Mouse (Mus musculus): ENCODE results near the gene Smtnl2. TPM values are rescaled to one million over a fixed set of nuclear protein-coding genes. Genes with fewer than 3 reads are reported as not detected.
"Not testable (repeated sequence)": the region's sequence is repeated elsewhere in the genome, so short reads cannot be mapped to it uniquely, and the experiment has no call there.

The Smtnl2 gene
- total RNA-seq, 2 experiments from 2014 or later = 3.0 to 4.4 TPM

DNA sequence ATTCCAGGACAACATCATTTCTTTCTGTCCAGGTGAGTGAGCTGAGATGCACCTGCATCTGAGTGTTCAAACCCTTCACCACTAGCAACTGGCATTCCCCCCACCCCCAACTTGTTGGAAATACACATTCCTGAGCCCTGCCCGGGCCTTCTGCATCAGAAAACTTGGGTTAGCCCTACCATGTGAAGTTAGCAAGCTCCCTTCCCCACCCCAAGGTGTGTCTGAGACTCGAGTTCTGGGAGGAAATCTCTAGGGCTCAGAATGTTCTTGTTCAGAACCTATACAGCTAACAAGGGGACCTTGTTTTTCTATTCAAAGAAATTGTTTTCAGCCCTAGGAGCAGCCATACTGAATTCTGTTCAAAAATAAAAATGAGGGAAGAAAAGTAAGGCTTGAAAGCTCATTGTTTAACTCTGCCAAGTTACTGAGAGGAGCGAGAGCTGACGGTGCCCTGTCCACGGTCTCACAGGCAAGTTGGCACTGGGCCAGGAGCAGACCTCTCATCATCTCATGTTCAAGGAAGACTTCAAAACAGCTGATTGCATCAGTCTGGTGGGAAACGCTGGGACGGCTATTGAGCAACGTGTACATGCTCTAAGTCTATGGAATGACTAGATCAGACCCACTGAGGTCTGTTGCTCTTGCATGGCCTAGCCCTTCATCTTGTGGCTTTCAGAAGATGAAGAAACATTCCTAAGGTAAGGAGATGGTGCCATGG, 47.8 kb downstream of the Smtnl2 start:
- DNase-seq (ENCODE audit: low spot score in 2 of 2) = no peak

DNA sequence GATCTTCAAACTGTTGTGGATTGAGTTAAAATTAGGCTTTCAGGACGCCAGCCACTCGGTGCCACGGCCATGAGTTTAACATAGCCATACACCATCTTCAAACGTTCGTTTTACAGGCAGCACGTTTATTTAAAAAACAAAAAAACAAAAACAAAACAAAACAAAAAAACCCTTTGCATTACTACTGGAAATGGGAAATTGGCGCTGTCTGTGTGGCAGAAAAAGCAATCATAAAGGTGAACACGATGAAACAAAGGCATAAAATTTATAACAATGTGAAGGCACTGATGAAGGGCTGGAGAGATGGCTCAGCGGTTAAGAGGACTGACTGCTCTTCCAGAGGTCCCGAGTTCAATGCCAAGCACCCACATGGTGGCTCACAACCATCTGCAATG, 49.2 kb downstream of the Smtnl2 start, which contains the start of gene Tekt1:
Gene Tekt1, minus strand, starts transcription at position 96 of the 395 bp plus-strand sequence.
- DNase-seq (ENCODE audit: low spot score in 2 of 2) = no peak

DNA sequence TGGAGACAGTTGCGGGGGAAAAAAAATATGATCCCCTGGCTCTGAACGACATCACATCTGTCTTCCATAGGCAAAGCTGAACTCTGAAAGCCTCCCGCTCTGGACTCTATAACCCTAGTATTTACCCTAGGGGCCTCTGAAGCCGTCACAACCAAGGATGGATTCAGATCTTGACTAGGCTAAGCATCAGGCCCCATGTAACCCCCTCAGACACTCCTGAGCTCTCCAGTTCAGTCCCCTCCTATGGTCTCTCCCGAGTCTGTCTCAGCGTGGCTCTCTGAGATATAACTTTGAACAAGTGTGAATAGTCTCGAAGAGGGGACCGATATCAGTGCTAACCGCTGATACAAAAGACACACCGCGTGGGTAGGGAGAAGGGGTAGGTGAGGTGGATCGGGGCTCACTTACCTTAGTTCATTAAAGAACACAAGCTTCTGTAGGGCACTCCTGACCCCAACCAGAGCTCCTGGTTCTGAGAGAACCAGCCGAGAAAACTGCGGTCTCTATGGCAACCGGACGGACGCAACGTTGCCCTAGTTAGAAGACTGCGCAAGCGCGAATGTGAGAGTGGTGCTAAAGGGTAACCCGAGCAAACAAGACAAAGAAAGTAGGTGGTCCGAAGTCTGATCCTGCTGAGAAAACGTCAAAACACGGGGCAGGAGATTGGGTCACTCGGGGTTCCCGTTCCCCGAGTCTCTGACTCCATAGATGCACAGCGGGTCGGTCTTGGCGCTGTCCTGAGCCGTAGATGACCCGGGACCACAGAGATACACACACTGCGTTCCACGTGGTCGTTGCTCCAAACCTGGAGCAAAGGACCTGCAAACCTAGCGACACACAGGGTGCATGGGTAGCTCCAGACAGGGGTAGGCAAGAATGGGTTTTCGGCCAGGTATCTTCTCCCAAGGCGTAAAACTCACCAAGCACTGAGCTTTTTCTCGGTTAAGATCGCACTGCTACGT, 49.8 kb downstream of the Smtnl2 start:
- DNase-seq (ENCODE audit: low spot score in 2 of 2) = peak; percentile 63 to 72

GRCm38 (mm10) chr11:72354971-72355728, 56.4 kb downstream of the Smtnl2 start:
- DNase-seq (ENCODE audit: low spot score in 2 of 2) = peak; percentile 58 to 66

DNA sequence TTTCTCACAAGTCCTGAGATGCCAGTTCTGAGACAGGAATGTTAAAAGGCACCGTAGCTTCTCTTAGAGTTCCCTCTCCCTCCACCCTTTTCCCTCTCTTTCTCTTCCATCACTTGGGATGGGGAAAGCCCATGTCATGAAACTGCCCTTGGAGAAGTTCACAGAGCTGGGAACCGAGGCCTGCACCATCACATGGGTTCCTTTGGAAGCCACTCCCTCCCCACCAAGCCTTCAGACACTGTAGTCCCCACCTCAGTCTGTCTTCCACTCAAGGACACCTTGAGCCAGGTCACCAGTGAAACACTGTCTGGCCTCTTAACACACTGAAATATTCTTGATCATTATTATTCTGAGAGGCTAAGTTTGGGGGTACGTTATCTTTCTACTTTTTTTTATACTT, 58.3 kb downstream of the Smtnl2 start:
- no peak for DNase-seq (ENCODE audit: low spot score in 2 of 2)

- no peak for DNase-seq (ENCODE audit: low spot score in 2 of 2)
These were observed 59.2 kb downstream of the Smtnl2 start for GRCm38 (mm10) chr11:72352272-72352671.

DNA sequence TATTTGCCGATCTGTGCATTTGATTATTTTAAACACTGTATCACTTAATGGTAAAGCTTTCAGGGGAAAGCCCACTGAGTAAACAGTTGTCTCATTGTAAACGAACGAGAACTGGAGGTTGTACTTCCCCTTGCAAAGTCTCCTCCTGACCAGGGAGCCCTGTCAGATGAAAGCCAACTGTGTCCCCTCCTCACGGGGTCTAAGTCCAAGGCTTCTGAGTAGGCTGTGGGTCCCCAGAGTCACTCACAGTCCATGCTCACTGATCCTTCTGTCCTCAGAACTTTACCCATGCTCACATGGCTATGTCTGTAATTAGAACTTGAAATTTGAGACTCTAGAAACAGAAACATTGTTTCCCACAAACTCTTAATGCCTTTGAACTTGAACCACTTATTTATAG, 61.9 kb downstream of the Smtnl2 start:
- DNase-seq (ENCODE audit: low spot score in 2 of 2) = no peak

DNA sequence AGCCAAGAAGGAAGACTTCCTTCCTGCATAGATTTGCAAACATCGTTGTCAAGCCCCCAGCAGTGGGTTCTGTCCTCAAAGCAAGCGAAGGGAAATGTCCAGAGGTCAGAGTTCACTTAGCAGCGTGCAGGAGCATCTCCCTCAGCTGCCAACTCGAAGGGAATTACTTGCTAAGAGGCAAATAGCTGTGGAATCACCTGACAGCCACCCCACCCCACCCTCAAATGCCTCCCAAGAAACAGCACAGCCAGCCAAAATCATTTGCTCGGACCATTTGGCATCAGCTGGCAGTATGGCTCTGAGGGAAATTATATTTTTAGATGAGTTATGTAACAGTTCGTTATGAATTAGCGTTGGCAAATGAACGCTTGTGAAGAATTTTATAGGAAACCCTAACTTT, 62.5 kb downstream of the Smtnl2 start:
- DNase-seq (ENCODE audit: low spot score in 2 of 2) = peak in 1 of 2 experiments; percentile 64

DNA sequence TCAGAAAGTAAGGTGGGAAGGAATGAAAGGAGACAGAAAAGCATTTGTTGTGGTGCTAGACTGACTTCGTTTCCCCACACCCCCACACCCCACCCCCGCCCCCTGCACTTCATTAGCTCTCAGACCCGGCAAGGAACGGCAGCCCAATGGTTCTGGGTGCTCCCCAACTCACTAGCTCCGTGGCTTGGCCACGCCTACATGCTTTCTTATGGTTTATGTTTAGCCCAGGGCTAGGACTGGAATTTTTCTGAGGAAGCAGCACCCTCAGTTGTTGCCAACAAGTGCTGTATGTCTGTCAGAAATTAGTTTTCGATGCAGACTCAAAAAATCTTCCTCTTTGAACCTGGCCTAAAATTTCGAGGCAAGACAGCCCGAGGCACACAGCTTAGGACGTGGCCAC, 63.0 kb downstream of the Smtnl2 start:
- no peak for DNase-seq (ENCODE audit: low spot score in 2 of 2)

DNA sequence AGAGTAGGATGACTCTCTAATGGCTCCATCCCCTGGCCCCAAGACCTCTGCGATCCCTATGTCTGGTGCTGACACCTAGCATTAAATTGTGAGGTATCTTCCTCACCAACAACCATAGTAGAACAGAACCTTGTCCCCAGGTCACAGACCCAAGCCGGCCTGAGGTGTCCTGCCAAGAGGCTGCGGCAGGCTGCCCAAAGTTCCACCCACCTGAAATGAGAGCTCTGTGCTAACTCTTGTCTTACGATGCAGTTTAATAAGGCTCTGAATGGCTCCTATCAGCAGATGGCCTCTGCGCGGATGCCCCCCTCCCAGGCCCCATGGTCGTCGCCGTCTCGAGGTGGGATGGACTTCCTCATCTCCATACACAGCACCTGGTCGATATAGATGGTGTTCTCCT, 67.0 kb downstream of the Smtnl2 start:
- DNase-seq (ENCODE audit: low spot score in 2 of 2) = no peak

DNA sequence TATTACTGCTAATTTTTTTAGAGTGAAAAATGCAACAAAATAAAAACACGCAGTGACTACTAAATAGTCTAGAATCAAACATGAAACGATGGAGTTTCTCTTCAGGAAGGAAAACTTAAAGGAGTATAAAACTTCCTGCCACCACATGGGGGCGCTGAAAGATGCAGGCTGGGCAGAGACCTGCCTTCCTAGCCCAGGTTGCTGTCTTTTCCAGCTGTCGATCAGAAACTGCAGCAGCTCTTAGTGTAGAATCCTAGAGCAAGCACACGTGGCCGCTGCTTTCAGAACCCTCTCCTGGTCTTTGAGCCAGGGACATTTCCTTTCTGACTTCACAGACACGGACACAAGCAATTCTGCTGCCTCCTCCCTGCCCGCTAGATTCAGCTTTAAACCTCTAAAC, 67.6 kb downstream of the Smtnl2 start:
- no peak for DNase-seq (ENCODE audit: low spot score in 2 of 2)

DNA sequence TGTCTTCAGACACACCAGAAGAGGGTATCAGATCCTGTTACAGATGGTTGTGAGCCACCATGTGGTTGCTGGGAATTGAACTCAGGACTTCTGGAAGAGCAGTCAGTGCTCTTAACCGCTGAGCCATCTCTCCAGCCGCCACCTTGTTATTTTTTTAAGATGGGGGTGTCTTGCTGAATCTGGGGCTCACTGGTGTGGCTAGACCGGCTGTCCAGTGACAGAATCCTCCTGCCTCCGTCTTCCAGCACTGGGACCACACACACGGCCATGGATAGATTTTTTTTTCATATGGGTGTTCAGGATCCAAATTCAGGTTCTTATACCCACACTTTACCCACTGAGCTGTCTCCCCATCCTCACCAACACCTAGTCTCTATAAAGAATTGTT, 68.3 kb downstream of the Smtnl2 start:
- DNase-seq (ENCODE audit: low spot score in 2 of 2) = not testable (repeated sequence)

GRCm38 (mm10) chr11:72342549-72343237, 68.8 kb downstream of the Smtnl2 start:
- peak; percentile 58 to 69 for DNase-seq (ENCODE audit: low spot score in 2 of 2)

- DNase-seq (ENCODE audit: low spot score in 2 of 2) = no peak
These were observed 71.8 kb downstream of the Smtnl2 start for GRCm38 (mm10) chr11:72339716-72340115.

Small RNA genes lying within 50 kb of the gene (microRNA-seq; reads per million reads assigned to microRNA genes)
- 0 reads per million in 2 experiments for gene Mir6338

Other genes starting within 250 kb of the Smtnl2 start
- gene Gm43951, start 204.9 kb downstream of the Smtnl2 start, total RNA-seq (2021) = 10 to 100 TPM; 10.9 to 11.3 TPM
- gene 4933427D14Rik, start 204.3 kb downstream of the Smtnl2 start, total RNA-seq (2021) = 10 to 100 TPM; 22.9 to 23.3 TPM
- gene Txndc17, start 204.2 kb downstream of the Smtnl2 start, total RNA-seq (2021) = 10 to 100 TPM; 38.1 to 44.3 TPM
- 10 to 100 TPM; 14.7 to 14.8 TPM for gene Med31, start 196.1 kb downstream of the Smtnl2 start, total RNA-seq (2021)
- 10 to 100 TPM; 12.4 to 13.4 TPM for gene Slc13a5, start 144.5 kb downstream of the Smtnl2 start, total RNA-seq (2021)
- 1 to 10 TPM; 2.4 to 2.9 TPM for gene Xaf1, start 110.1 kb downstream of the Smtnl2 start, total RNA-seq (2021)
- gene Fbxo39, start 97.3 kb downstream of the Smtnl2 start, total RNA-seq (2021) = not detected
- 1 to 10 TPM; 2.6 to 5.0 TPM for gene Tekt1, start 49.3 kb downstream of the Smtnl2 start, total RNA-seq (2021)
- gene Ggt6, start 23.8 kb upstream of the Smtnl2 start, total RNA-seq (2021) = not detected
- gene Mybbp1a, start 29.6 kb upstream of the Smtnl2 start, total RNA-seq (2021) = 10 to 100 TPM; 50.3 to 53.1 TPM
- gene Spns2, start 78.2 kb upstream of the Smtnl2 start, total RNA-seq (2021) = 10 to 100 TPM; 85.1 to 85.6 TPM
- gene Spns3, start 138.8 kb upstream of the Smtnl2 start, total RNA-seq (2021) = under 1 TPM; 0.23 to 0.38 TPM
- gene Ube2g1, start 195.6 kb upstream of the Smtnl2 start, total RNA-seq (2021) = 10 to 100 TPM; 49.8 to 50.8 TPM